ENCODE assay signal across 9 mouse cellular contexts in the genomic region with DNA sequence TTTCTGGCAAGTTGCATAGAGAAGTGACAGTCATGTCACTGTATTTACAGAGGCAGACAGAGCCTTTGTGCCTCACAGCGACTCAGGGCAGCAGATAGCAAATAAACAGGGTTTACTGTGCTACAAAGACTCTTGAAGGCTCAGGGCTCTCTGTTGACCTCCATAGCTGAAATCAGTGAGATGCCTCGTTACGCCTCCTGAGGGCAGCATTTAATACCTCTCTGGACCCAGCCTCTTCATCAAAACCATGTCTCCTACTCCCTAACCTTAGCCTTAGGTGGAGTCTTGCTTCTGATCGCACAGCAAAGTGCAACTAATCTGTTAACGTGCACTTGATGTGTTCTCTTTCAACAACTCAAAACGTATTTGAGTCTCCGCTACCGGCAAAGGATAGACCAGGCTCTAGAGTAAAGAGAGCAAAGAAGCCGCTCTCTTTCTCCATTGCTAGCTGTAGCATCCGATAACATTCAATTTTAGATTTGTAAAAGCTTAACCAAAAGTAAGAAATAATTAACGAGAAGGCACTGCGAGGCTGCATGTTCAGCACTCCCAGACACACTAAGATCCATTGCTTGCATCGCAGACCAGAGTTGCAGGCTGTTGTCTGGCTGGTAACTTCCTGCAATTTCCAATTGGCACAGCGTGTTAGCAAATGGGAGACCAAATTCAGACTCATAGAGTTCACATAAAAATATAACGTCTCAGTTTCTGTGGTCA.
DNase-seq lines count a peak whose midpoint lies in the region; ATAC-seq lines count a peak whose summit lies in the region.
"Had no signal": no experiment of that assay in that cellular context is flagged by ENCODE, and none has a peak within 500 bp of the region (broad histone marks: within the 10 kb centered on the region; RNA-seq: fewer than 3 reads in every experiment).

No protein-coding gene starts in this region.

- no peaks in the 10 kb centered on the region for H3K4me1 ChIP-seq in forebrain, embryonic 13.5 days
- peaks cover 10% of the 10 kb centered on the region; the same call in 1 of the 2 replicates for H3K4me1 ChIP-seq in forebrain, embryonic 10.5 days

- ATAC-seq in forebrain, embryonic 13.5 days: 0 out of 2 replicates have a peak, but pooled peaks have one; percentile 50
- peak; percentile 72 to 75 for ATAC-seq in hematopoietic stem cell, adult 5-6 weeks (replicated peaks in 1 of 2; ENCODE audit: insufficient read depth in 1 of 2, low FRiP score in 2 of 2, low TSS enrichment in 1 of 2, low read depth in 1 of 2, poor library complexity in 2 of 2, severe bottlenecking in 2 of 2)

- H3K27me3 ChIP-seq in forebrain, embryonic 13.5 days: no peaks in the 10 kb centered on the region
- H3K27me3 ChIP-seq in forebrain, embryonic 10.5 days (ENCODE audit: poor library complexity, severe bottlenecking): no peaks in the 10 kb centered on the region
- H3K27me3 ChIP-seq: megakaryocyte, embryonic 14.5 days had no signal

- H3K4me2 ChIP-seq in forebrain, embryonic 13.5 days: no peak overlapping the region

- no peak overlapping the region for H3K9ac ChIP-seq in forebrain, embryonic 13.5 days

- 59% methylated on average over 15 of the region's 15 CpGs for WGBS in forebrain, embryonic 13.5 days
- 63% methylated on average over 15 of the region's 15 CpGs for WGBS in forebrain, embryonic 10.5 days

- no peak overlapping the region for H3K4me3 ChIP-seq in forebrain, embryonic 13.5 days
- H3K4me3 ChIP-seq in forebrain, embryonic 10.5 days: no peak overlapping the region
- H3K4me3 ChIP-seq: megakaryocyte, embryonic 14.5 days had no signal

- H3K36me3 ChIP-seq in forebrain, embryonic 13.5 days (ENCODE audit: poor library complexity, severe bottlenecking): no peaks in the 10 kb centered on the region
- no peaks in the 10 kb centered on the region for H3K36me3 ChIP-seq in forebrain, embryonic 10.5 days (replicated peaks)

- no peak overlapping the region for H3K27ac ChIP-seq in forebrain, embryonic 13.5 days
- no peak overlapping the region for H3K27ac ChIP-seq in forebrain, embryonic 10.5 days

- H3K9me3 ChIP-seq in forebrain, embryonic 13.5 days (replicated peaks): no peaks in the 10 kb centered on the region
- H3K9me3 ChIP-seq in forebrain, embryonic 10.5 days: no peaks in the 10 kb centered on the region

- DNase-seq in forebrain, embryonic 10.5 days (ENCODE audit: extremely low spot score, low spot score): no peak
- peak; percentile 32 for DNase-seq in ovary, postnatal 14 days (ENCODE audit: low spot score)
- DNase-seq in ovary, adult 18-20 months (ENCODE audit: low spot score): no peak
- DNase-seq in cerebellum, adult 9-11 months: peak; percentile 10
- DNase-seq in lung, postnatal 14 days: peak; percentile 45
- DNase-seq in T-cell, adult 2 months (ENCODE audit: low spot score): no peak

Comparison
In these comparisons a context has a peak if more than half of its experiments do, and no peak if none do; other contexts are left out.
1. DNase-seq: peak in ovary, postnatal 14 days (single experiment), cerebellum, adult 9-11 months (single experiment) and lung, postnatal 14 days (single experiment); none in forebrain, embryonic 10.5 days (single experiment), ovary, adult 18-20 months (single experiment) and T-cell, adult 2 months (single experiment).